Mouse (Mus musculus) lung, postnatal 0 days (tissue): ENCODE measurements around the gene Tmem132a.

Experiments used
- CTCF ChIP-seq: IDR thresholded peaks from 2 replicates; pipeline ENCODE4 v1.5.1; 2016; ENCODE audit warnings: antibody characterized with exemption, mild to moderate bottlenecking
- EP300 ChIP-seq: IDR thresholded peaks from 2 replicates; pipeline ENCODE4 v1.6.1; 2016; ENCODE audit warnings: antibody characterized with exemption, mild to moderate bottlenecking, control low read depth

DNA sequence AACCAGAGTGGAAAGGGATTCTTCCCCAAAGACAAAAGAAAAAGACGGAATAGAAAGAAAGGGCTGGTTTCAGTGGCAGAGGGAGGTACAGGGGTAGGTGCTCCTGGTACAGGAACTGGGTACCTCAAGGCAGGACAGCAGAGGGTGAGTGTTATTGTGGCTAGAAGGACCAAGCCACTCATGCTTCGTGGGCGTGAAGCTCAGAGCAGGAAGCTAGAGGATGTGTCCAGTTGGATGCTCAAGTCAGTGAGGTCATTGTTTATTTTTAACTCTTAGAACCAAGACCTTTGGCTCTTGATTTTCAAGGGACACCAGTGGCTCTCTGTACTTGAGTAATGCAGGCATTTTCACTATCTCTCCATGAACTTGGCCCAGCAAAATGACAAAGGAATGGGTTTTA lies 37.7 kb downstream of the Tmem132a start:
- TF ChIP-seq CTCF (no peak), EP300 (no peak)
